Mouse (Mus musculus) heart, postnatal 0 days (tissue): ENCODE results near the gene Kif19a. TPM values are rescaled to one million over a fixed set of nuclear protein-coding genes. Genes with fewer than 3 reads are reported as not detected.

ENCODE experiments used
- ATAC-seq: fragments of 200-750 bp; cut with Nextera tagmentation; 2 replicates; pipeline ENCODE4 v1.8.0; 2017; ENCODE audit warnings: low read depth, moderate number of reproducible peaks, moderate library complexity; ENCODE audit not compliant: insufficient read depth
- DNase-seq: peaks from one replicate; pipeline ENCODE4 v3.0.0-alpha.2; 2016; ENCODE audit warnings: low spot score
- H3K27ac ChIP-seq: fragments of 300-500 bp; sonication (generic); 2 replicates; pipeline ENCODE4 v1.5.1; 2014; ENCODE audit warnings: low read depth, mild to moderate bottlenecking
- H3K27me3 ChIP-seq: fragments of 300-500 bp; sonication (generic); 2 replicates; pipeline ENCODE4 v1.6.1; 2014; ENCODE audit warnings: low read length, mixed read lengths; ENCODE audit not compliant: control insufficient read depth, insufficient read depth
- H3K36me3 ChIP-seq: fragments of 300-500 bp; sonication (generic); replicated peaks from 2 replicates; pipeline ENCODE4 v1.6.1; 2014; ENCODE audit warnings: low read length, mixed read lengths; ENCODE audit not compliant: control insufficient read depth, insufficient read depth
- H3K4me1 ChIP-seq: fragments of 300-500 bp; sonication (generic); 2 replicates; pipeline ENCODE4 v1.6.1; 2014; ENCODE audit warnings: antibody characterized with exemption; ENCODE audit not compliant: control insufficient read depth, insufficient read depth
- H3K4me2 ChIP-seq: fragments of 300-500 bp; sonication (generic); 2 replicates; pipeline ENCODE4 v1.6.1; 2014; ENCODE audit warnings: low read depth, mild to moderate bottlenecking, low read length, moderate library complexity
- H3K4me3 ChIP-seq: fragments of 300-500 bp; sonication (generic); 2 replicates; pipeline ENCODE4 v1.5.1; 2014; ENCODE audit warnings: low read depth, low read length
- H3K9ac ChIP-seq: fragments of 300-500 bp; sonication (generic); replicated peaks from 2 replicates; pipeline ENCODE4 v1.6.1; 2014; ENCODE audit warnings: low read depth, low read length, mixed read lengths
- H3K9me3 ChIP-seq: fragments of 300-500 bp; sonication (generic); replicated peaks from 2 replicates; pipeline ENCODE4 v1.6.1; 2016; ENCODE audit warnings: low read length; ENCODE audit not compliant: control insufficient read depth
- CTCF ChIP-seq: IDR thresholded peaks from 2 replicates; pipeline ENCODE4 v1.5.1; 2016; ENCODE audit warnings: antibody characterized with exemption, control low read depth, low read depth
- EP300 ChIP-seq: IDR thresholded peaks from 2 replicates; pipeline ENCODE4 v1.6.1; 2016; ENCODE audit warnings: antibody characterized with exemption, low read depth
- WGBS: fragments of 180-500 bp; shearing (Covaris S2); extraction: QIAGEN DNeasy Blood & Tissue Kit; methylation state at CpG from one replicate; pipeline ENCODE4 v1.1.7; 2014; 5-methylcytosine and 5-hydroxymethylcytosine counted together
- polyA plus RNA-seq: library from polyadenylated mRNA; unstranded; fragments of >200 nt; fragmentation: Nextera tagmentation; extraction: Ambion mirVana; gene quantifications from 2 replicates; pipeline ENCODE4 v1.2.1, GENCODE M21; 2015
- total RNA-seq: library from RNA; depleted of rRNA; stranded (reverse); fragments of >200 nt; gene quantifications from 2 replicates; pipeline ENCODE4 v1.2.3, GENCODE M21; 2014; ENCODE audit warnings: low replicate concordance

The Kif19a gene
- total and polyA plus RNA-seq, 2 experiments from 2014 or later, result 0.08 TPM; not detected in 1

DNA sequence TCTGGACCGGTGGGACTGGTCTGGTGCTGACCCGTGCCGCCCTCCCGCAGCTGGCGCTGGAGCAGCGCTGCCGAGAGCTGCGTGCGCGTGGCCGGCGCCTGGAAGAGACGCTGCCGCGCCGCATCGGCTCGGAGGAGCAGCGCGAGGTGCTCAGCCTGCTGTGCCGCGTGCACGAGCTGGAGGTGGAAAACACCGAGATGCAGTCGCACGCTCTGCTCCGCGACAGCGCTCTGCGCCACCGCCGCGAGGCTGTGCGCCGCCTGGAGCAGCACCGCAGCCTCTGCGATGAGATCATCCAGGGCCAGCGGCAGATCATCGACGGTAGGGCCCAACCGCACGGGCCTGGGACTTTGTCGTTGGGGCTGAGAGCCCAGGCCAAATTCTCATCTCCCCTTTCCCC lies 21.1 kb downstream of the Kif19a start:
- Histone ChIP-seq H3K4me1 (0 out of 2 replicates have a peak, but pooled peaks cover 3% of the 10 kb centered on the region), H3K4me3 (peak overlapping the region; percentile 12), H3K36me3 (no peaks in the 10 kb centered on the region), H3K9ac (no peak overlapping the region), H3K27me3 (peaks cover 88% of the 10 kb centered on the region), H3K27ac (no peak overlapping the region), H3K4me2 (peak overlapping the region; percentile 48), H3K9me3 (no peaks in the 10 kb centered on the region)
- DNase-seq (no peak), ATAC-seq (no peak)
- no peak for TF ChIP-seq CTCF
- no peak for TF ChIP-seq EP300
- WGBS, result 2% methylated on average over 43 of the region's 43 CpGs

DNA sequence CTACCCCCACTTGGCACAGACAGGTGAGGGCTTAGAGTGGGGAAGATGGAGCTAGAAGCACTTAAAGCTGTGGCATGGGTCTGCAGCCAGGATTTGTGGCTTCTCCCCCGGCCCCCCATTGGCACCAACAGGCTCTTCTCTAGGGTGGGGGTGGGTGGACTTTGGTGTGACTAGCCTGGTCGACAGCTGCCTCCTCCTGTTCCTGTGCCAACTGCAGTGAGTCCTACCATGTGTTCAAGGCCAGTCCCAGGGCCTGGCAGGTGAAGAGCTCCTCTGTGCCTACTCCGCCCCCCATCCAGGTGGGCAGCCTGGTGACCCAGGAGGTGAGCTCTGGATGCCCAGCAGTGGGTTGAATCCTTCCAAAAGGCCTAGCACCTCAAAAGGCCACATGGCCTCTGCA lies 22.4 kb downstream of the Kif19a start:
- 0 out of 2 replicates have a peak, but pooled peaks cover 13% of the 10 kb centered on the region for H3K4me1 ChIP-seq
- H3K27ac ChIP-seq, result no peak overlapping the region
- no peaks in the 10 kb centered on the region for H3K36me3 ChIP-seq
- DNase-seq (no peak), ATAC-seq (no peak)
- no peak overlapping the region for H3K4me2 ChIP-seq
- no peaks in the 10 kb centered on the region for H3K9me3 ChIP-seq
- 88% methylated on average over 3 of the region's 3 CpGs for WGBS
- peaks cover 93% of the 10 kb centered on the region for H3K27me3 ChIP-seq
- TF ChIP-seq EP300, result no peak
- no peak for TF ChIP-seq CTCF
- H3K9ac ChIP-seq, result no peak overlapping the region
- no peak overlapping the region for H3K4me3 ChIP-seq

DNA sequence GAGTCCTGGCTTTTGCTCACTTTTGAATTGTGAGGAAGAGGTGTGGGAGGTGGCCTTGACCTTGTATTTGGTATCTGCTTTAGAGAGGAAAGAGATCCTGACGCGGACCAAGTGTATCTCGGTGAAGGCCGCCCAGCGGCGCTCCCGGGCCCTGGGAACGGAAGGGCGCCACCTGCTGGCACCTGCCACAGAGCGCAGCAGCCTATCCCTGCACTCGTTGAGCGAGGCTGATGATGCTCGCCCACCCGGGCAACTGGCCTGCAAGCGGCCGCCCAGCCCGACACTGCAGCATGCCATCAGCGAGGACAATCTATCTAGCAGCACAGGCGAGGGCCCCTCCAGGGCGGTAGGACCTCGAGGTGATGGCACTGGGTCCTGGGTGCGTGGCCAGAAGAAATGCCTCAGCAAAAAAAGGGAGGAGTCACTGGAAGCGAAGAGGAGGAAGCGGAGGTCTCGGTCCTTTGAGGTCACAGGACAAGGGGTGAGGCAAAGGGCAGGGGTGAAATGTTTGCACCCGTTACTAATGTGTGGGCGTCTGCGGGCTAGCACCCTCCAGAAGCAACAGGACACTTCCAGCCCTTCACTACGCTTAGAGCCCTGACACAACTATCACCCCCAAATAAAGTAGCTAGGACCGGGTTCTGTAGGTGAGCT lies 24.0 kb downstream of the Kif19a start:
- Histone ChIP-seq H3K36me3 (no peaks in the 10 kb centered on the region), H3K4me1 (0 out of 2 replicates have a peak, but pooled peaks cover 13% of the 10 kb centered on the region), H3K9ac (no peak overlapping the region; the same call in 1 of the 2 replicates), H3K27me3 (peaks cover 97% of the 10 kb centered on the region), H3K4me3 (peak overlapping the region; percentile 4; the same call in 1 of the 2 replicates), H3K4me2 (peak overlapping the region; percentile 47; the same call in 1 of the 2 replicates), H3K9me3 (no peaks in the 10 kb centered on the region), H3K27ac (no peak overlapping the region)
- DNase-seq (peak; percentile 61), ATAC-seq (peak; percentile 63)
- no peak for TF ChIP-seq EP300
- peak; percentile 87 for TF ChIP-seq CTCF
- WGBS, result 11% methylated on average over 30 of the region's 30 CpGs

DNA sequence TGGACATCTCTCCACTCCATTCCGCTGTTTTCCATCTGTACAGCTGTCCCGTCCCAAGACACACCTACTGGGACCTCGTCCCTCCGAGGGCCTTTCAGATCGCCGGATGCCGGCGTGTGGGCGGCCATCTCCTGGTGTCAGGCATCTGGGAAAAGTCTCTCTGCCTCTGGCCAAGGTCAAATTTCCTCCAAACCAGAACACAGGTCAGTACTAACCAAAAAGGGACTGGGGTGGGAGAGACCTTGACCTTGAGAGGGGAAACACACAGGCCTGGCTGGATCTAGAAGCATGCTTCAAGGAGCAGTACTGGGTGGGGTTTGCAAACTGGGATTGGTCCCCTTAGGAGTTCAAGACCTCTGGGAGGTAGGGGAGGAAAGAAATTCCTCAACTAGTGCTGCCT lies 24.5 kb downstream of the Kif19a start:
- no peaks in the 10 kb centered on the region for H3K9me3 ChIP-seq
- peaks cover 99% of the 10 kb centered on the region for H3K27me3 ChIP-seq
- H3K27ac ChIP-seq, result no peak overlapping the region
- no peak for ATAC-seq
- no peak for TF ChIP-seq EP300
- no peak for TF ChIP-seq CTCF
- H3K9ac ChIP-seq, result no peak overlapping the region
- H3K4me1 ChIP-seq, result 0 out of 2 replicates have a peak, but pooled peaks cover 13% of the 10 kb centered on the region
- H3K4me2 ChIP-seq, result 0 out of 2 replicates have a peak overlapping the region, but pooled peaks have one; percentile 47
- no peaks in the 10 kb centered on the region for H3K36me3 ChIP-seq
- DNase-seq, result no peak
- 47% methylated on average over 9 of the region's 9 CpGs for WGBS
- H3K4me3 ChIP-seq, result no peak overlapping the region

DNA sequence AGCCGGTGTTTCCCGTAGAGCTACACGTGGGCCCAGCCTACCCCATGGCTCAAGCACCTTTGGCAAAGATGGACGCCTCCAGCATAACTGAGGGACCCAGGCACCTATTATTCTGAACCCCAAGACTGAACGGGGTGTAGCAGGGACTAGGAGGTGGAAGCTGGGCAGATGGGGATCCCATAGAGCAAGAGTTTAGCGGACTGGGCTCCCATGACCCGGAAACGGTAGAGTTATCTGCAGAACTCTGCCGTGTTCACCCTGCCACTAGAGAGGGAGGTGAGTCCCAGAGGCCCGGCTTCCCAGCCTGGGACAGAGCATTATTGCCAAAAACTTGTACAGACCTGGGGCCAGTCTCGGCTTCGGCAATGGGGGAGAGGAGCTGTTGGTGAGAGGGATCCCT lies 25.0 kb downstream of the Kif19a start:
- Histone ChIP-seq H3K27me3 (peaks cover 99% of the 10 kb centered on the region), H3K4me1 (0 out of 2 replicates have a peak, but pooled peaks cover 13% of the 10 kb centered on the region), H3K36me3 (no peaks in the 10 kb centered on the region), H3K27ac (no peak overlapping the region), H3K4me2 (no peak overlapping the region), H3K9ac (no peak overlapping the region), H3K9me3 (no peaks in the 10 kb centered on the region), H3K4me3 (no peak overlapping the region)
- TF ChIP-seq CTCF (no peak), EP300 (no peak)
- 71% methylated on average over 12 of the region's 12 CpGs for WGBS
- DNase-seq, result no peak
- ATAC-seq, result no peak
